Mouse (Mus musculus) megakaryocyte progenitor cell, adult 5-6 weeks (primary cell): Measurements from ENCODE around the gene Cdk12. TPM values are rescaled to one million over a fixed set of nuclear protein-coding genes. Genes with fewer than 3 reads are reported as not detected.

Experiments
- ATAC-seq: replicated peaks from 2 replicates; pipeline ENCODE4 v1.8.0; 2016; ENCODE audit warnings: mild to moderate bottlenecking, moderate TSS enrichment, inconsistent platforms; ENCODE audit not compliant: poor library complexity
- total RNA-seq, 2 experiments: library from RNA; stranded (forward) in 1 of 2; stranded (reverse) in 1 of 2; fragments of 157-497, 149-512 nt in 1 of 2; fragments of 200-1000 nt in 1 of 2; gene quantifications; 2 replicates each; pipeline versions ENCODE4 v1.2.3 to v1.2.4; 2015 to 2017

The Cdk12 gene
- total RNA-seq, 2 experiments from 2014 or later = 49.4 to 49.6 TPM

DNA sequence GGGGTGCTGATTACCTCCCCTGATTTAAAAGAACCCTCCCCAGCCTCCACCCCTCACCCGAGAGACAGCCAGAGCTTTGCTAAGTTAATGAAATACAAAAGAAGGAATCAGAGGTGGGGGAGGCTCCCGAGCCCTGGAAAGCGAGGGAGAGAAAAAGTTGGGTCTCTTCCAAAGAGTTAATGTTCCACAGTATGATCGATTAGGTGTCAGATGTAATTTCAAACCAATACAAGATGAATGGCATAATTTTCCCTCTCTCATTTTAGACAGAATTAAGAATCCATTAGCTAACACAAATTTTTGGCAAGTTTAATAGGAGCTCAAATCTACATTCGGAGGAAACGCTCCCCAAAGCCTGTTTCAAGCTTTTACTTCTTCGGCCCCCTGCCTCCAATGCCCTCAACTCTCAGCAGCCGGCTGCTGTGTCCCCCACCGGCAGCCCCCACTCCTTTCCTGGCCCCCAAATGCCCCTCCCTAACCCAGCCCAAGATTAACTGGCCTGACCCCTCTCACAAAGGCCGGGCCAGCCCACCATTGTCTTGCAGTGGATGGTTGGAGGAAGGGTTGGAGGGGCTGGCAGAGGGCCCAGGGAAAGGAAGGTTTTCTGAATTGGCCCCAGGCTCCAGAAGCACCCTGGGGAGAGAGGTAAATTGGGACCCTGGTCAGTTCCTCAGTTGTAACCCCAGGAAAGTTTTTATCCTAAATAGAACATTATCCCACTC, 95.8 kb downstream of the Cdk12 start:
- ATAC-seq = no peak

DNA sequence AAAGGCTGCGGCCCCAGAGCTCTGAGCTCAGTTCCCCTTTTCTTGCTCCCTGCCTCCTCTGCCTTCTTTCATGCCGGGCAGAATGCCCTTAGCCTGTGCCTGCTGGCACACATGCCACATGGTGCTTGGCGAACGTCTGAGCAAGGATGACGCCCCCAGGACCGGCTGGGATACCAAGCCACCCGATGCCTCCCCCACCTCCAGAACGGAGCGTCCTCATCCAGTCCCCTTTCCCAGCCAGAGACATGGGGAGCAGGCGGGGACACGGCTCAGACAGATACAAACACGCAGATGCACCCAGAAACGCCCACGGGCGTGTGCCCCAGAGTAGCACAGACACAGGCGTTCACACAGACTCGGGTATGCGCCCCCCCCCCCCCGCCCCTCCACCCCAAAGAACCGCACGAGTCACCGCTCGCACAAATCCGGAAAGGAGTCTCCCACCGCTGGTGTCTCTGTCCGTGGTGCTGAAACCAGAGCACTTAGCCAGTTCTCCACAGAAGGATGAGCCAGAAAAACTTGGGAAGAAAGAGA, 111.0 kb downstream of the Cdk12 start:
- peak; percentile 48 for ATAC-seq

DNA sequence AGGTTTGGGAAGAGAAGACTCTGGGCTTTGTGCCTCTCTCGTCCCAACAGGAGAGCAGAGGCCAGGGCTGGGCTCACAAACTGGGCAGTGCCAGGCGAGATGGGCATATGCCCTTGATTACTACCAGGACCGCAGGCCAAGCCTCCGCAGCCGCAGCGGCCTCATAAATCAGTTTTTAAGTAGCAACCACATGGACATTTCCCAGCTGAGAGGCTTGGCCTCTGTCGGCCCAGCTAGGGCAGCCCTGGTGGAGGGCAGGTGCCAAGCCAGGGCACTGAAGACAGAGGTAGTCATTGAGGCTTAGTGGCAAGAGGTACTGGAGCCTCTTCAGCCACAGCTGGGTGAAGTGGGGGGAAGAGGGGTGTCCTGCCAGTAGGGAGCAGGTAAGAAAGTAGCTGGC, 114.6 kb downstream of the Cdk12 start:
- ATAC-seq = no peak

DNA sequence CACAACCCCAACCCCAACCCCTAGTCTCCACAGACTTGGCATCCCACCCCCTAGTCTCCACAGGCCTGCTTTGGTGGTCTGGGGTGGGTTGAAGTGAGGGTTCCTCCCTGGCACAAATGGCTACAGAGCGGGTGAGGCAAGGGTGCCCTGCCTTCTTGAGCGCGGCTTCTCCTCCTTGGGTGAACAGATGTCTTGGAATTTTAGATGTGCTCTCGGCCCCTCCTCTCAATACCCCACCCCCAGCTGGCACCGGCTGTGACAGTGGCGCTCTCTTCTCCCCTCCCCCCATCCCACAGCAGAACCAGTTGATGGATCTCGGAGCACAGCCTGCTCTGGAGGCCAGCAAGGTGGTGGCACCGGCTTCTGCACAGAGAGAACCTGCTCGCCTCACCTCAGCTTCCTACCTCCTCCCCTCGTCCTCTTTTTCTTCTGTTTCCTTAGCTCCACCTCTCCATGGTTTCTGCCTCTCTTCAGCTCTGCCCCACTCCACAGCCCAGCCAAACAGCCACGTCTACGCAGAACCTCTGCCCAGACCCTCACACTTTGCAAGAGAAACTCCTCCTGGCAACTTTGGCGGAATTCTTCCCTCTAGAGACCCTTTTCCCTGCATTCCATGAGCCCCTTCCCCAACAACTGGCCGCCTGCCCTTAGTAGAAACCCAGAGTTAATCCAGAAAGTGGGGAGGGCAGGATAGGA, 115.7 kb downstream of the Cdk12 start:
- no peak for ATAC-seq

DNA sequence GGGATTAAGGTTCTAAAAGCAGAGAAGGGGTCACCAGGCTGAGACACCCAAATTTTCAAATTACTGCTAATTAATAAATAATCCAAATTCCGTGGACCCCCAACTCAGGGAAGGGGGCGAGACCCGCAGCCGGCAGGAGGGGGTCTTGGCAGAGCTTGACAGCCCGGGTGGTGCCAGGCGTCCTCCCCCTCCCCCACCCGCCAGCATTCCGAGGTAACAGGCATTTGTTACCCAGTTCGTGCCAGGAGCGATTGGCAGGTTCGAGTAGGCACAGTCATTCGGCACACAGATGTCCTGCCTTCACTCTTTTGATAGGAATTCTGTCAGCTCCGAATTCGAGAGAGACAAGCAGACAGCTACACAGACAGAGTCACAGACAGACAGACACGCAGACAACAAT, 116.3 kb downstream of the Cdk12 start:
- no peak for ATAC-seq

DNA sequence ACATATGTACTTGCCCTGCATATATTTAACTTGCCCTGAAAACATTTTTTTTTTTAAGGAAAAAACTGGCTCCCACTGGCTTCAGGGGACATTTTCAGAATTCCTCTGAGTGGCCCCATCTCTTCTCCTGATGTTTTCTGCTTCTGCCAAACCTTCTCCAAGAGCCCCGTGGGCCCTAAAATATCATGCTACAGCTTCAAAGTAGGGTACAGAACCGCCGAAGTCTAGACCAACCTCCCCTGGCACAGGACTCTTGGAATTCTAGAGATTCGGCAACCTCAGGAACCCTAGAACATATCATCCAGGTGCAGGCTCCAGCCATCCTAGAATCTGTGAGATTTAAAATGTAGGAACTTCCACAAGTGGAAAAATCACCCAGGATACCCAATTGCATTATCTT, 116.7 kb downstream of the Cdk12 start:
- ATAC-seq = no peak

DNA sequence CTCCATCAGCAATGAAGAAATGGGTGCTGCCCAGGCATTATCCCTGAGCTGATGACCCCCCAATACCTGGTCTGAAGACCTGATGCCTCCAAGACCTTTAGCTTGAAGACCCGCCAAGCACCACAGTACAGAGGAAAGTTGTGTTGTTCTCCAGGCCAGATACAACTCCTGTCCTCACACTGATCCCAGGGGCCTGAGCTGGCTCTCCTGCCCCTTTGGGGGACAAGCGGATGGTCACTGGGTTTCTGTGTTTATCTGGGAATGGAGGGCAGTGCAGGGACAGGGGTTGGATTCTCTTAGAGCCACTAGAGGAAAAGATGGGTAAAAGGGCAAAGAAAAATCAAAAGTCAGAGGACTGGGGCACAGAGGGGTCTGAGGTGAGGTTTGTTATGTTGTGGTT, 117.1 kb downstream of the Cdk12 start:
- no peak for ATAC-seq

DNA sequence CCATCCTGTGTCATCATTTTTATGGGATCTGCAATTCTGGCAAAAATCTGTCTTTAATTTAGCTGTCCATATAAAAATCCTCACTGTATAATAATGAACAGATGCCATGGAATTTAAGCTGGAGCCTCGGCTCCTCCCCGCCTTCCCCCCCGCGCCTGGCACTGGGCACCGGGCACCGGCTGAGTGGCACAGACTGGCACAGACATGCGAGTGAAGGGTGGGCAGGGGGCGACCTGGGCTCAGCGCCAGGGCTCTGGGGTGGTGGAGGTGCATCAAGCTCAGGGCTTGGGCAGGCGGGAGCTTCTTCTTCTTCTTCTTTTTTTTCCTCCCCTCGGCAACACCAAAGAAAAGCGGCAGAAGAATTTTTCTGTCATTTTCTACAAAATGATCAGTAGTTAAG, 117.5 kb downstream of the Cdk12 start:
- ATAC-seq = no peak

DNA sequence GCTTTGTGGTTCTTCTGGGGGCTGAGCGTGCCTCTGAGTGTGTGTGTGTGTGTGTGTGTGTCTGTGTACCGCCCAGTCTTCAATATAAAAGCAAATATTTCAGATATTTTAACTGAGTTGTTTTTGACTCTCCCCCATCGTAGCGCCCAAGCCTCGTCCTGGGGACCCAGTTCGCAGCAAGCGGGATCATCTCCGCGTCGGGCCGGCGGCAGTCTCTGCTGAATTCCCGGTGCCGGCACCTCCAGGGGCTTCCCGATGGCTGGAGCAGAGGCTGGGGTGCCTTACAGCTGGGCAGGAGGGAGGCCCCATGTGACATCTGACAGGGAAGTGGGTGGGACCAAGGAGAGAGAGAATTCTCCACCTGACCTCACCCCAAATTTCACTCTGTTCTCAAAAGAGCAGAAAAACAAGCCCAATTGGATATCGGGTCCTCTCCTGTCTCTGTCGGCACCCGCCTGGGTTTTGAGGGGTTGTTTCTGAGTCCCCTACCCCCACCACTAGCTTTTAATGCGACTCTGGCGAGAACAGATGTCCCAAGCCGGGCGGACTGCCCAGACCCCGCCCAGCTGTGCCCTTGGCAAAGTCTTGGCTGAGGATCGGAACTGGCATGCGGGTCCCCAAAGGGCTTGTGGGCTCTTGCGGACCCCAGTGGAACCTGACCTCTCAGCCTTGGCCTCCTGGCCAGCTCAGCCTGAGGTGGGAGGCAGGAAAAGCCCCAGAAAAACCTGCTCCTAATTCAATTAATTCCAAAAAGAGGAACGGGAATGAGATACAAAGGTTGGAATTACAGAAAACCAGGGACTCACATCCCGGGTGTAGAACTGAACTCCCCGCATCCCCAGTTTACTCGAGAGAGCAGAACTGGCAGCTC, 118.2 kb downstream of the Cdk12 start:
- no peak for ATAC-seq

DNA sequence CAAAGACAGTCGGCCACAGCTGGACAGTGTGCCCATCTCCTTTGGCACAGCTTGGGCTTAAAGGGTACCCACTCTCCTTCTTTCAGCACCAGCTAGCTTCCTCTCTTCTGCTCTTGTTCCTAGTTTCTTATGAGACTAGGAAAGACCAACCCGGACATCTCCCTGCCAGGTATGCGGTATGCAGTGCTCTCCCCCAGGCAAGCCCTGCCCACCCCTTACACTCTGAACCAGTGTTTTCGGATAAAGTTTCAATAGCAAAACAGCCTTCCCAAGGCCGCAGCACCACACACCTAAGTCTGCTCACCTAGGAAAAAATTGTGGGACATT, 118.8 kb downstream of the Cdk12 start:
- ATAC-seq = no peak

DNA sequence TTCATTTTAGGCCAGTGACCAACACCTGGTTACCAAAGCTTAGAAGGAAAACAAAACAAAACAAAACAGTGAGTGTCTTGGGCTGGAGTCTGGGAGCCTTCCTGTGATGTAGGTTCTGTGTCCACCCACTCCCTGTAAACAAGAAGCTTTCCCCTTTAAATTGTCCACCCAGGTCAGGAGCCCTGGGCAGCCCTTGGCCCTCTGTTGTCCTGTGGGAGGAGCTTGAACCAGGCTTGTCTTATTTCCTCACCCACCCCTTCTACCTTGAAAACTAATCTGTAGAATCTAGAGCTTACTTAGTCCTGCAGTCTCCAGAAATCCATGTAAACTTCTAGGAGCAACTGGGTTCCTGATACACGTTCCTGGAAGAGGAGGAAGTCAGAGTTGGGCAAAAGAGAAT, 119.3 kb downstream of the Cdk12 start:
- ATAC-seq = no peak

DNA sequence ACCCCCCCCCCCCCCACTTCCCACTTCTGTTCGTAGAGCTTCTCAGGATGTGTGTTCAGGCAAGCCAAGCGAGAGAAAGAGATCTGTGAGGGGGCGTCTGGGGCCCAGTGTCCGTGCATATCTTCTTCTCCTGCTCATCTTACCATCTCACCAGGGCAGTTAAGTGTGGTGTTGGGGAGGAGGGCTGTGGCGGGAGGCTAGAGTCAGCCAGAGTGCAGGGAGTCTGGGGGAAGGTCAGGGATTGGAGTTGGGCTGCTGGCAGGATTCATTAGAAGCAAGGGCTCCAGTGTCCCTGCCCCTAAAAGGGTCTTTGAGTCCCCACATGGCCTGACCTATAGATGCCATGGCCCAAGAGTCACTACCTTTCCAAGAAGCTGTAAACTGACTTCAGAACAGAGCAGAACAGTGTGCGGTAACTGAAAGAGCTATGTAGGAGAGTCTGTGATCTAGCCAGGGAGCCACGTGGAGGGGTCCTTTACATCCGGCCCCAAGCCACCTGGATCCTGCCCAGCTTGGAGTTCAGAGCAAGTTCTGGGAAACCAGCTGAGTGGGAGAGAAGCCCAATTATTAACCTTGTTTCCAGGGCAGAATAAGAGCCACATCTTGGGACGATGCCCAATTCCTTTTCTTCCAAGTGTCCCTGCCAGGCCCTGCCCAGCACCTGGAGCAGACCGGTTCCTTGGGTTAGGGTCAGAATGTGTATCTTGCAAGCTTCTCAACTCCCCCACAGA, 120.4 kb downstream of the Cdk12 start:
- ATAC-seq = no peak

DNA sequence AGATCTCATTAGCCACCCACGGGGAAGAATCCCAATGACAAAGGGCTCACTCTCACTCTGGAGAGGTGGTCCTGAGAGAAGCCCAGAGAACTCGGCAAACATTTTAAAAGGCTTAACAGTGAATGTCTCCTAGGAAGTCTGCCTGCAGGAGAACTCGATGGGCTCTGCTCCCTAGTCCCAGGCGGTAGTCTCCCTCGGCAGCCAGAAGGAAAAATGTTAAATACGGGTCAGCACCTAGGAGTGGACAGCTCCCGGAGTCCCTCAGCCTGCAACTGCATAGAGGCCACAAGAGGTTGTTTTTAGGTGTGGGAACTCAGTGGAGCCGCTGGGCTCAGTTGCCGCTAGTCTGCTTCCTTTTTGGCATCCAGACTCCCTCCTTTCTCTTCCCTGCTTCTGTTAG, 121.1 kb downstream of the Cdk12 start:
- ATAC-seq = peak; percentile 67

DNA sequence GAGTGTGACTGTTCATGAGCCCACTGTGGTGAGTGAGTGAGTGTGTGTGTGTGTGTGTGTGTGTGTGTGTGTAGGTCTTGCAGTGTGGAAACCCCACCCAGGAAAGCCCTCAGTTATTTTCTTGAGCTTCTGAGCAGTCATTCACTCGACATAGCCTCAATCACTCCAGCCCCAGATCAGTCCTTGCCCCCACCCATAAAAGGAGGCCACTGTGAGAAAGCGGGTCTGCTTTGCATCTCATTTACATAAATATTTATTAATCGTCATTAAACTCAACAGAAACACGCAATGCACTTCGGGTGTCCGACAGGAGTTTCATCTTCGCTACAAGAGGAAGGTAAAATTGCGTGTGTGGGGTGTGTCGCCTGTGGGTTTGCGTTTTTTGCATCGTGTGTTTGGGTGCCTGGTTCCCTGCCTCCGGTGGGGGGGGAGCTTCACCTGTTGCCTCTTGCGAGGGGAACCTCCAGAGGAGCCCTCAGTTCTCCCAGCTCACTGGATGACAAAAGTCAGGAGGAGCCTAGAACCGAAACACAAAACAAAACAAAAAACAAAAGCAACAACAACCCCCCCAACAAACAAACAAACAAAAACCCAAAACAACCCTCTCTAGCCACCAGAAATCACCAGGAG, 122.4 kb downstream of the Cdk12 start:
- no peak for ATAC-seq

DNA sequence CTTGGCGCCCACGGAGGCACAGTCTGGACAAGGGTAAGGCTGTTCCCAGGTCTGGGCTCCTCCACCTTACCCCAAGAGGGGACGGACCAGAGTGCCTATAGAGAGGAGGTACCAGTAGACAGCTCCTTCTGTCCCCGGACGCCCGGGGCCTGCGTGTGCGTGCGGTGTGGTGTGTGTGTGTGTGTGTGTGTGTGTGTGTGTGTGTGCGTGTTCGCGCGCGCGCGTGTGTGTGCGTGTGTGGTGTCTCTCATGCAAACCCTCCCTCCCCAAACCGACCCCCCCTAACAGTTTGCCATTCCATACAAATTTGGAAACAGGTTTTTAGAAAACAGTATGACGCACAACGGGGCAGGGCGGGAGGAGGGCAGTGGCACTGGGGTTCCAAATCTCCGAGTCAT, 123.0 kb downstream of the Cdk12 start:
- ATAC-seq = no peak

DNA sequence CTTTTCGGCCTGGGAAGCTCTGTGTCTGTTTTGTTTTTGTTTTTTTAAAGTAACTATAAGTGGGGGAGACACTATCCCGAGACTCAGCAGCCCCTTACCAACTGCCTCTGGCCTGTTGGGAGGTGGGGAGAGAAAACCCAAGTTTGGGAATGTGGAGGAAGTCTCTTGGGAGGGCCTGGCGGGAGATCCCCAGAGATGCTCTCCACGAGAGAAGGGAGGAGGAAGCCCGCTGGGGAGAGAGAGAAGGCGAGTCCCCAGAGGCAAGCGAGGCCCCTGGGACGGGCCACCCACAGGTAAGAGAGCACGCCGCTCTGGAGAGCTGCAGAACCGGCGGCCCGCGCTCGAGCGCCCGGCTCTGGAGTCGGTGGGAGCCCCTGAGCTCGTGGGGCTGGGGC, 123.9 kb downstream of the Cdk12 start:
- no peak for ATAC-seq

DNA sequence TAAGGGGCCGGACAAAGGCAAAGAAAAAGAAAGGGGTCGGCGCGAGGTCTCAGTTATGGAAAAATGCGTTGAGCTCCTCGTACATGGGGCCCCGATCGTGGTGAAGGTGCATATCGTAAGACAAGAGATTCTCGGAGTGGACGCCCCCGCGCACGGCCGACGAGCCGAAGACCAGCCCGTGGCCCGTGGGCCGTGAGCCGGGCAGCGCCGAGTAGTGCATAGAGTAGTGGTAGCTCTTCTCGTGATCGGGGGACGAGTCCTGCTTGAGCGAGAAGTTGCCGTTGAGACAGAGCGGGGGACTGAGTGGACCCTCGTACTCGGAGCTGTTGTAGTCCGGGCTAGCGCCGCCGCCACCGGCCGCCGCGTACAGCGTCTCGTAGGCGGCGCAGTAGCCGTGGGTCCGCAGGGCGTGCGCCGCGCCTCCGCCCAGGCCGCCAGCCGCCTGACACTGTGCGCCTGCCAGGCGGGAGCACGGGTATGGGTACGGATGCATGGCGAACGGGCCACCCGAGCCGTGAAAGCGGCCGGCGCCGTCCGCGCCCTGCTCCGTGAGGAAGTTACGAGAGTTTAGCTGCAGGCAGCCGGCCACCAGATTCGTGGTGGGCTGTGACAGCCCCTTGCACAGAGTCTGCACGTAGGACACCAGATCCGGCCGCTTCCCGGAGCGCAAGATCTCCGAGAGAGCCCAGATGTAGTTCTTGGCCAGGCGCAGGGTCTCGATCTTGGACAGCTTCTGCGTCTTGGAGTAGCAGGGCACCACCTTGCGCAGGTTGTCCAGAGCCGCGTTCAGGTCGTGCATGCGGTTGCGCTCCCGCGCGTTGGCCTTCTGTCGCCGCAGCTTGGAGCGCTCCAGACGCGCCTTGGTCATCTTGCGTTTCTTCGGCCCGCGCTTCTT, 124.5 kb downstream of the Cdk12 start:
- 0 out of 2 replicates have a peak, but pooled peaks have one; percentile 21 for ATAC-seq

DNA sequence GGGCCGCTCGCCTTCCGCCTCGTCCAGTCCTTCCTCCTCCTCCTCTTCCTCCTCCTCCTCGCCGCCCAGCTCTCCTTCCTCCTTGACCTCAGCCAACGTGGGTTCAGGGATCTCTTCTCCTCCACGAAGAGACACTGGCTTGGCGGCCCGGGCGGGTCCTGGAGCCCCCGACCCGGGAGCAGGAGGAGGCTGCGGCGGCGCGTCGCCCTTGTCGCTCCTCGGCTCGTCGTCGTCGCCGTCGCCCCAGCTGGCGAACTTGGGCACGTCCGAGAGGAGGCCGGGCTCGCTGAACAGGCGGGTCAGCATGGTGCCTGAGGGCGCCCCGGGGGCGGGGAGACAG, 125.1 kb downstream of the Cdk12 start:
- ATAC-seq = no peak
